In the genomic region with DNA sequence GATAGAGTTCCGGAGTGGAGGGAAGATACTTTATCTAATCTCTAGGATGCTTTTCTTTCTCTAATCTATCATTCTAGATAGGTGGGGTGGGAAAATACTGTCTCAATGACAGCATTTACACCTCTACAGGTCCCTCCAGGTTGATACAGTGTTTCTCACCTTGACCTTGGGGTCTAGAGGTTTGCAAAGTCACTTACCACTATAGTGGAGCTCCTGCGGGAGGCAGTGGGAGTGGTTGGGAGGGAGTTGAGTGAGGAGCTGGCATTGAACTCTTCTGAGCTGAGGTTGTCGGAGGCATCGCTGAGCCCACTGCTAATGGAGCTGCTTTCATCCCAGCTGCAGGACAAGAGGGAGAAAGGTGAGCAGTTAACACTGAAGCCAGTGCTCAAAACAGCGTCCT, we compare ENCODE assay signal across 29 mouse cellular contexts. TPM values are rescaled to one million over a fixed set of nuclear protein-coding genes. Genes with fewer than 3 reads are reported as not detected.
DNase-seq lines count a peak whose midpoint lies in the region; ATAC-seq and TF ChIP-seq lines count a peak whose summit lies in the region.
"Had no signal": no experiment of that assay in that cellular context is flagged by ENCODE, and none has a peak within 500 bp of the region (broad histone marks: within the 10 kb centered on the region; RNA-seq: fewer than 3 reads in every experiment).

No protein-coding gene starts in this region.

- no peak overlapping the region for H3K27ac ChIP-seq in heart, embryonic 13.5 days (replicated peaks)
- H3K27ac ChIP-seq in heart, embryonic 11.5 days (ENCODE audit: low read depth, low read length), result no peak overlapping the region
- peak overlapping the region; percentile 34; the same call in 1 of the 2 replicates for H3K27ac ChIP-seq in kidney, embryonic 16.5 days (ENCODE audit: low read length)
- H3K27ac ChIP-seq in kidney, adult 2 months (ENCODE audit: insufficient read depth, low read depth, low read length), result no peak overlapping the region
- H3K27ac ChIP-seq: embryonic facial prominence, embryonic 13.5 days; embryonic facial prominence, embryonic 15.5 days; forebrain, embryonic 10.5 days; forebrain, embryonic 12.5 days had no signal

- peaks cover 69% of the 10 kb centered on the region for H3K36me3 ChIP-seq in heart, embryonic 13.5 days
- peaks cover 26% of the 10 kb centered on the region for H3K36me3 ChIP-seq in heart, embryonic 11.5 days (ENCODE audit: control insufficient read depth, insufficient read depth, low read length)
- H3K36me3 ChIP-seq in kidney, embryonic 16.5 days (ENCODE audit: insufficient read depth, low read length), result peaks cover 22% of the 10 kb centered on the region
- no peaks in the 10 kb centered on the region for H3K36me3 ChIP-seq in kidney, adult 2 months (ENCODE audit: control insufficient read depth, insufficient read depth, low read length)
- H3K36me3 ChIP-seq: G1E had no signal

- no peaks in the 10 kb centered on the region for H3K27me3 ChIP-seq in heart, embryonic 13.5 days (replicated peaks)
- no peaks in the 10 kb centered on the region for H3K27me3 ChIP-seq in heart, embryonic 11.5 days (ENCODE audit: control insufficient read depth, insufficient read depth, low read length)
- no peaks in the 10 kb centered on the region for H3K27me3 ChIP-seq in kidney, embryonic 16.5 days (ENCODE audit: insufficient read depth, low read length)
- H3K27me3 ChIP-seq in kidney, adult 2 months (replicated peaks; ENCODE audit: control insufficient read depth, insufficient read depth, low read length), result no peaks in the 10 kb centered on the region
- H3K27me3 ChIP-seq: CH12.LX; embryonic facial prominence, embryonic 13.5 days; embryonic facial prominence, embryonic 15.5 days; forebrain, embryonic 12.5 days; Patski had no signal

- ATAC-seq in heart, embryonic 13.5 days (ENCODE audit: extremely low read depth, insufficient number of reproducible peaks, low FRiP score, low TSS enrichment), result no peak
- no peak for ATAC-seq in heart, embryonic 11.5 days (replicated peaks; ENCODE audit: insufficient number of reproducible peaks, low FRiP score, low TSS enrichment)
- ATAC-seq in kidney, embryonic 16.5 days (ENCODE audit: low FRiP score, low TSS enrichment), result no peak
- ATAC-seq: activated CD4-positive, CD25-positive, alpha-beta regulatory T cell, adult 4 months; CD4-positive, CD25-positive, alpha-beta regulatory T cell, adult 4 months; forebrain, embryonic 14.5 days; forebrain, embryonic 16.5 days; Patski had no signal

- DNase-seq in kidney, adult 2 months, result no peak
- DNase-seq in R1 (ENCODE audit: low read depth, low spot score), result peak; percentile 77
- DNase-seq in frontal cortex, postnatal 36 days (ENCODE audit: low spot score in 2 of 2), result no peak
- DNase-seq in cerebellum, postnatal 4 days (ENCODE audit: low spot score in 2 of 2), result no peak
- DNase-seq: adrenal gland, adult 8-10 months; adrenal gland, postnatal 14 days; adrenal gland, postnatal 36 days; B cell, adult 2 months; cerebellum, adult 11-12 months; cerebellum, adult 2 months; cerebellum, adult 9-10 months; cerebellum, postnatal 10 days; cerebellum, postnatal 25 days; embryo, embryonic 11 days had no signal

- no peak for TF ChIP-seq CTCF in kidney, adult 2 months (conservative IDR thresholded peaks at IDR 0.05; ENCODE audit: insufficient read depth, insufficient read length, low read depth, low read length)

- TF ChIP-seq POLR2A in kidney, adult 2 months (IDR thresholded peaks at IDR 0.05; ENCODE audit: low read depth, low read length), result no peak

- H3K4me3 ChIP-seq in heart, embryonic 13.5 days, result no peak overlapping the region
- no peak overlapping the region for H3K4me3 ChIP-seq in heart, embryonic 11.5 days (ENCODE audit: low read depth, low read length)
- H3K4me3 ChIP-seq in kidney, embryonic 16.5 days (ENCODE audit: low read length), result no peak overlapping the region
- no peak overlapping the region for H3K4me3 ChIP-seq in kidney, adult 2 months (ENCODE audit: insufficient read depth, low read depth, low read length)
- H3K4me3 ChIP-seq: embryonic facial prominence, embryonic 13.5 days; embryonic facial prominence, embryonic 15.5 days; erythroblast, embryonic 14.5 days; forebrain, embryonic 10.5 days; forebrain, embryonic 12.5 days had no signal

- H3K9ac ChIP-seq in heart, embryonic 13.5 days, result peak overlapping the region; percentile 28; the same call in 1 of the 2 replicates
- no peak overlapping the region for H3K9ac ChIP-seq in heart, embryonic 11.5 days (ENCODE audit: low read depth, low read length)
- H3K9ac ChIP-seq in kidney, embryonic 16.5 days (replicated peaks; ENCODE audit: low read length), result no peak overlapping the region
- H3K9ac ChIP-seq: embryonic facial prominence, embryonic 13.5 days; embryonic facial prominence, embryonic 15.5 days; forebrain, embryonic 12.5 days had no signal

- no peak overlapping the region for H3K4me2 ChIP-seq in heart, embryonic 13.5 days
- H3K4me2 ChIP-seq in heart, embryonic 11.5 days, result no peak overlapping the region
- H3K4me2 ChIP-seq in kidney, embryonic 16.5 days (replicated peaks; ENCODE audit: low read depth, low read length), result no peak overlapping the region
- H3K4me2 ChIP-seq: embryonic facial prominence, embryonic 13.5 days; embryonic facial prominence, embryonic 15.5 days; forebrain, embryonic 12.5 days had no signal

- 53% methylated on average over 5 of the region's 5 CpGs for WGBS in heart, embryonic 13.5 days
- 47% methylated on average over 5 of the region's 5 CpGs for WGBS in heart, embryonic 11.5 days (ENCODE audit: insufficient replicate concordance)
- 26% methylated on average over 5 of the region's 5 CpGs for WGBS in kidney, embryonic 16.5 days
- WGBS in kidney, adult 2 months, result 65% methylated on average over 5 of the region's 5 CpGs

- H3K9me3 ChIP-seq in heart, embryonic 13.5 days, result no peaks in the 10 kb centered on the region
- H3K9me3 ChIP-seq in heart, embryonic 11.5 days (replicated peaks; ENCODE audit: control insufficient read depth, low read length), result no peaks in the 10 kb centered on the region
- H3K9me3 ChIP-seq in kidney, embryonic 16.5 days (ENCODE audit: low read length), result no peaks in the 10 kb centered on the region
- H3K9me3 ChIP-seq: embryonic facial prominence, embryonic 13.5 days; embryonic facial prominence, embryonic 15.5 days; forebrain, embryonic 10.5 days; forebrain, embryonic 12.5 days; G1E had no signal

- peaks cover 34% of the 10 kb centered on the region for H3K4me1 ChIP-seq in heart, embryonic 13.5 days
- H3K4me1 ChIP-seq in heart, embryonic 11.5 days (ENCODE audit: control insufficient read depth, insufficient read depth, low read length), result peaks cover 8% of the 10 kb centered on the region
- peaks cover 33% of the 10 kb centered on the region for H3K4me1 ChIP-seq in kidney, embryonic 16.5 days (ENCODE audit: insufficient read depth, low read length)
- no peaks in the 10 kb centered on the region for H3K4me1 ChIP-seq in kidney, adult 2 months (ENCODE audit: control insufficient read depth, insufficient read depth, low read length)

RNA-seq across cellular contexts. Expression of a gene that starts 42.2 kb away (rescaled TPM):
- polyA plus RNA-seq in heart, embryonic 13.5 days (2015; fragmentation: Nextera tagmentation; extraction: Ambion mirVana), result 76.6 and 80.2 TPM in 2 replicates
- 111 and 132 TPM in 2 replicates for polyA plus RNA-seq in heart, embryonic 11.5 days (2014; fragmentation: Nextera tagmentation; extraction: Ambion mirVana)
- polyA plus RNA-seq in kidney, embryonic 16.5 days (2015; fragmentation: Nextera tagmentation; extraction: Ambion mirVana), result 130 and 139 TPM in 2 replicates
- 58.3 and 73.9 TPM in 2 replicates for polyA plus RNA-seq in kidney, adult 2 months (2012; rRNA removed)
